Mouse (Mus musculus) liver, embryonic 14.5 days (tissue): ENCODE data around the gene Oaf. TPM values are rescaled to one million over a fixed set of nuclear protein-coding genes. Genes with fewer than 3 reads are reported as not detected.
A peak's percentile ranks its signal among the peaks of the same experiment; 100 is the strongest.

Experiments
- ATAC-seq: fragments of 200-750 bp; cut with Nextera tagmentation; 2 replicates; pipeline ENCODE4 v1.8.0; 2017; ENCODE audit warnings: moderate number of reproducible peaks, mild to moderate bottlenecking, moderate library complexity; ENCODE audit not compliant: insufficient read depth
- DNase-seq, 3 experiments: peaks; one replicate each; pipeline ENCODE4 v3.0.0-alpha.2; 2012 to 2013; ENCODE audit warnings: low read depth in 3 of 3, low spot score in 3 of 3
- H3K27ac ChIP-seq: fragments of 300-500 bp; sonication (generic); 2 replicates; pipeline ENCODE4 v1.5.1; 2014; ENCODE audit warnings: moderate library complexity, mild to moderate bottlenecking, control low read depth, inconsistent platforms
- H3K27me3 ChIP-seq: fragments of 300-500 bp; sonication (generic); 2 replicates; pipeline ENCODE4 v1.6.1; 2014; ENCODE audit warnings: mild to moderate bottlenecking, low read length, moderate library complexity; ENCODE audit not compliant: control insufficient read depth, insufficient read depth
- H3K36me3 ChIP-seq: fragments of 300-500 bp; sonication (generic); replicated peaks from 2 replicates; pipeline ENCODE4 v1.6.1; 2014; ENCODE audit warnings: low read depth; ENCODE audit not compliant: control insufficient read depth, insufficient read depth
- H3K4me1 ChIP-seq, 2 experiments: fragments of 200-500 bp in 1 of 2; fragments of 300-500 bp in 1 of 2; sonication (generic) in 1 of 2; replicated peaks; 2 replicates each; pipeline ENCODE4 v1.6.1; 2012 to 2014; ENCODE audit warnings: antibody characterized with exemption in 1 of 2, inconsistent platforms in 1 of 2, low read length in 1 of 2; ENCODE audit not compliant: control insufficient read depth in 2 of 2, insufficient read depth in 2 of 2
- H3K4me2 ChIP-seq: fragments of 300-500 bp; sonication (generic); 2 replicates; pipeline ENCODE4 v1.6.1; 2014; ENCODE audit warnings: low read depth, mild to moderate bottlenecking, control low read depth, moderate library complexity
- H3K4me3 ChIP-seq, 2 experiments: fragments of 200-500 bp in 1 of 2; fragments of 300-500 bp in 1 of 2; sonication (generic) in 1 of 2; 2 replicates each; pipeline ENCODE4 v1.5.1; 2012 to 2014; ENCODE audit warnings: low read depth in 2 of 2, low read length in 2 of 2, mild to moderate bottlenecking in 2 of 2, control low read depth in 1 of 2, inconsistent platforms in 1 of 2, moderate library complexity in 1 of 2; ENCODE audit not compliant: insufficient read depth in 1 of 2
- H3K9ac ChIP-seq: fragments of 300-500 bp; sonication (generic); replicated peaks from 2 replicates; pipeline ENCODE4 v1.6.1; 2014; ENCODE audit warnings: mild to moderate bottlenecking, control low read depth, moderate library complexity
- H3K9me3 ChIP-seq: fragments of 300-500 bp; sonication (generic); 2 replicates; pipeline ENCODE4 v1.6.1; 2016; ENCODE audit warnings: low read length, mixed read lengths; ENCODE audit not compliant: control insufficient read depth
- CTCF ChIP-seq: IDR thresholded peaks from 2 replicates; pipeline ENCODE4 v1.5.1; 2016; ENCODE audit warnings: antibody characterized with exemption, low read depth, control low read depth
- EP300 ChIP-seq: IDR thresholded peaks from 2 replicates; pipeline ENCODE4 v1.6.1; 2016; ENCODE audit warnings: antibody characterized with exemption, low read depth
- WGBS: fragments of 180-500 bp; shearing (Covaris S2); extraction: QIAGEN DNeasy Blood & Tissue Kit; methylation state at CpG from one replicate; pipeline ENCODE4 v1.1.7; 2014; ENCODE audit not compliant: insufficient replicate concordance; 5-methylcytosine and 5-hydroxymethylcytosine counted together
- polyA plus RNA-seq, 2 experiments: library from polyadenylated mRNA; depleted of rRNA in 1 of 2; stranded (reverse) in 1 of 2; unstranded in 1 of 2; fragments of >200 nt; fragmentation: Nextera tagmentation in 1 of 2; extraction: Ambion mirVana in 1 of 2; gene quantifications; 2 replicates each; pipeline versions ENCODE4 v1.2.1 to v1.2.3; 2012 to 2014

Gene Oaf
- polyA plus RNA-seq, 2 experiments, result 29.4 to 37.1 TPM

DNA sequence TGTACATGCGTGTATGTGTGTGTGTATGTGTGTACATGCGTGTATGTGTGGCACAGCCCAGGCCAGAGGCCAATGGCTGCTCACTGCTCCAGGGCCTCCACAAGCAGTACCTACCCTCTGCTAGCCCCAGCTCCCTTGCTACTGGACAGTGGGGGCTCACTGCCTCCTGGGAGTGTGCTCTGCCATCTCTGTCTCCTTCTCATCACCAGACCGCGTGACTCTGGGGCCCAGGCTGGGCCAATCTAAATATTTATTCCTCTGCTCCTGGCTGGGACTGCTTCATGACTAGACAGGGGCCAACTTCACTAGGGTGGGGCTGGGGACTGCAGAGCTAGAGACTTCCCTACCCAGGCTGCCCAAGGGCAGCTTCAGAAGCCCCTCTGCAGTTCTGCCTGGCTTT lies 7.9 kb downstream of the Oaf start:
- H3K27ac ChIP-seq, result peak overlapping the region; percentile 35; the same call in 1 of the 2 replicates
- peak overlapping the region; percentile 27; the same call in 1 of the 2 replicates for H3K9ac ChIP-seq
- TF ChIP-seq EP300, result no peak
- TF ChIP-seq CTCF, result no peak
- peaks cover 50 to 84% of the 10 kb centered on the region in 2 experiments for H3K4me1 ChIP-seq
- ATAC-seq (no peak), DNase-seq (no peak)
- 86% methylated on average over 4 of the region's 4 CpGs for WGBS
- no peak overlapping the region for H3K4me3 ChIP-seq
- H3K9me3 ChIP-seq, result no peaks in the 10 kb centered on the region
- peaks cover 23% of the 10 kb centered on the region for H3K36me3 ChIP-seq
- no peak overlapping the region for H3K4me2 ChIP-seq
- H3K27me3 ChIP-seq, result no peaks in the 10 kb centered on the region

- ATAC-seq (no peak), DNase-seq (no peak)
- TF ChIP-seq CTCF (no peak), EP300 (no peak)
- H3K9ac ChIP-seq, result no peak overlapping the region
- no peak overlapping the region for H3K4me2 ChIP-seq
- no peaks in the 10 kb centered on the region for H3K27me3 ChIP-seq
- H3K9me3 ChIP-seq, result no peaks in the 10 kb centered on the region
- no peak overlapping the region for H3K27ac ChIP-seq
- no peak overlapping the region for H3K4me3 ChIP-seq
- WGBS, result 73% methylated on average over 4 of the region's 4 CpGs
- peaks cover 23% of the 10 kb centered on the region for H3K36me3 ChIP-seq
- peaks cover 53 to 84% of the 10 kb centered on the region in 2 experiments for H3K4me1 ChIP-seq
Measured at GRCm38 (mm10) chr9:43230886-43231285, 8.8 kb downstream of the Oaf start.

DNA sequence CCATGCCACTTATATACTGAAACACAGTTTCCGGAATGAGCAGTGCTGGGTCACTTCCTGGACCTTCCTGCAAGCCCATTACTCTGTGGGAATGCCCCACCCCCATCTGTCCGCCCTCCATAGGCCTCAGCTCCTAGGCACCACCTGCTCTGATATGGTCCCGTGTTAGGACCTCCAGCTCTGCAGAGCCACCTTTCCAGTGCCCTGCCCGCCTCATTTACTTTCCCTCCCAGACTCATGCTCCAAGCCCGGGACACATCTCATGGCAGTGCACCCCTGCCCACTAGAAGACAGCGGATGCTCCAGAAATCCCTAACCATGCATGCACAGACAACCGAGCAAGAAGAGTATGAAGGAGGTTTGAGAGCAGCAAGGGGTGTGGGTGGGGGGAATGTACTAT lies 9.7 kb downstream of the Oaf start:
- Histone ChIP-seq H3K4me3 (no peak overlapping the region), H3K9me3 (no peaks in the 10 kb centered on the region), H3K36me3 (peaks cover 14% of the 10 kb centered on the region), H3K4me1 (peaks cover 53 to 84% of the 10 kb centered on the region in 2 experiments), H3K9ac (no peak overlapping the region), H3K27ac (no peak overlapping the region), H3K4me2 (no peak overlapping the region), H3K27me3 (no peaks in the 10 kb centered on the region)
- no peak for ATAC-seq
- no peak for DNase-seq
- WGBS, result 73% methylated on average over 7 of the region's 7 CpGs
- TF ChIP-seq EP300, result no peak
- TF ChIP-seq CTCF, result no peak

DNA sequence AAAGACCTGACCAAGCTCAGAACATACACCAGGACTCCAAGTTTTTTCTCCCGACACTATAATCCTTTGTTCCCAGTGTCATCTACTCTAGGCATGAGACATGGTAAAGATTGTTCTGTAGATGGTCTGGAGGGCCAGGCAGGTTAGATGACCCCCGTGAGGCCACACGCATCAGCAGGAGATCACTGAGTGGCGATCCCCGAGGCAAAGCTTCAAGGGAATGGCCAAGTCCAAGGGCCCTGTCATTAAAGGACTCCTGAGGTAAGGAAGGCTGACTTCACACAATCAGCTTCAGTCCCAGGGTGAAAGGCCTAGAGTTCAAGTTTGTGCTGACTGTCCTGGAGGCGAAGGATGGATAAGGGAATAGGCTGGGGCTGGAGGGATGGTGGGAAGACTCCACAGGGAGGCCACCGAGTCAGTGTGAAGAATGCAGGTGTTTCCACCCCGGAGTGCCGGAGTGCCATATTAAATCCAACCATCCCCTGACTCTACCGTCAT lies 10.3 kb downstream of the Oaf start:
- Histone ChIP-seq H3K27ac (no peak overlapping the region), H3K27me3 (no peaks in the 10 kb centered on the region), H3K36me3 (peaks cover 17% of the 10 kb centered on the region), H3K4me1 (peaks cover 53 to 83% of the 10 kb centered on the region in 2 experiments), H3K9ac (no peak overlapping the region), H3K4me2 (no peak overlapping the region), H3K9me3 (no peaks in the 10 kb centered on the region), H3K4me3 (no peak overlapping the region)
- TF ChIP-seq EP300, result no peak
- no peak for TF ChIP-seq CTCF
- no peak for DNase-seq
- ATAC-seq, result no peak
- 87% methylated on average over 10 of the region's 10 CpGs for WGBS

GRCm38 (mm10) chr9:43228745-43229144 lies 11.0 kb downstream of the Oaf start:
- WGBS, result 71% methylated on average over 2 of the region's 2 CpGs
- DNase-seq, result no peak
- Histone ChIP-seq H3K4me2 (no peak overlapping the region), H3K36me3 (peaks cover 24% of the 10 kb centered on the region), H3K4me1 (peaks cover 48 to 80% of the 10 kb centered on the region in 2 experiments), H3K27ac (no peak overlapping the region), H3K9me3 (no peaks in the 10 kb centered on the region), H3K4me3 (no peak overlapping the region), H3K27me3 (no peaks in the 10 kb centered on the region), H3K9ac (no peak overlapping the region)
- ATAC-seq, result no peak
- no peak for TF ChIP-seq EP300
- TF ChIP-seq CTCF, result no peak
